Mouse (Mus musculus): ENCODE results near the gene S100a10.
"Not testable (repeated sequence)": the region's sequence is repeated elsewhere in the genome, so short reads cannot be mapped to it uniquely, and the experiment has no call there.

The S100a10 gene

GRCm38 (mm10) chr3:93580039-93580403, 25.1 kb downstream of the S100a10 start:
- DNase-seq (ENCODE audit: low spot score in 2 of 2): no peak

GRCm38 (mm10) chr3:93580946-93581345, 26.1 kb downstream of the S100a10 start:
- DNase-seq (ENCODE audit: low spot score in 2 of 2): peak in 1 of 2 experiments; percentile 27

GRCm38 (mm10) chr3:93581687-93582086, 26.8 kb downstream of the S100a10 start:
- DNase-seq (ENCODE audit: low spot score in 2 of 2): no peak

- no peak for DNase-seq (ENCODE audit: low spot score in 2 of 2)
Measured at GRCm38 (mm10) chr3:93583056-93583455, 28.2 kb downstream of the S100a10 start.

GRCm38 (mm10) chr3:93589629-93590028, 34.7 kb downstream of the S100a10 start:
- DNase-seq (ENCODE audit: low spot score in 2 of 2): no peak

GRCm38 (mm10) chr3:93590256-93590655, 35.4 kb downstream of the S100a10 start:
- DNase-seq (ENCODE audit: low spot score in 2 of 2): no peak

- DNase-seq (ENCODE audit: low spot score in 2 of 2): no peak
Measured at GRCm38 (mm10) chr3:93592100-93592499, 37.2 kb downstream of the S100a10 start.

GRCm38 (mm10) chr3:93592976-93593375, 38.1 kb downstream of the S100a10 start:
- no peak for DNase-seq (ENCODE audit: low spot score in 2 of 2)

- peak in 1 of 2 experiments; percentile 34 for DNase-seq (ENCODE audit: low spot score in 2 of 2)
Measured at GRCm38 (mm10) chr3:93593512-93593911, 38.6 kb downstream of the S100a10 start.

GRCm38 (mm10) chr3:93596632-93597031, 41.8 kb downstream of the S100a10 start:
- DNase-seq (ENCODE audit: low spot score in 2 of 2): no peak

- DNase-seq (ENCODE audit: low spot score in 2 of 2): peak in 1 of 2 experiments; percentile 66
Measured at GRCm38 (mm10) chr3:93597221-93597913, 42.5 kb downstream of the S100a10 start.

- DNase-seq (ENCODE audit: low spot score in 2 of 2): peak in 1 of 2 experiments; percentile 21
Measured at GRCm38 (mm10) chr3:93597970-93598369, 43.1 kb downstream of the S100a10 start.

GRCm38 (mm10) chr3:93600206-93600605, 45.3 kb downstream of the S100a10 start:
- DNase-seq (ENCODE audit: low spot score in 2 of 2): no peak

- DNase-seq (ENCODE audit: low spot score in 2 of 2): no peak
Measured at GRCm38 (mm10) chr3:93601903-93602302, 47.0 kb downstream of the S100a10 start.

- DNase-seq (ENCODE audit: low spot score in 2 of 2): not testable (repeated sequence)
Measured at GRCm38 (mm10) chr3:93608970-93609369, 54.1 kb downstream of the S100a10 start.
